Mouse (Mus musculus): ENCODE measurements at regions not wholly inside any gene's neighbourhood (a gene's known extent, or its start where the extent isn't known, plus 50 kb on each side); places are given as distances from the start of the nearest gene placed in this dataset.

GRCm38 (mm10) chr11:93757825-93758224, 127.7 kb downstream of the Utp18 start:
- TF ChIP-seq CHD2 (IDR thresholded peaks at IDR 0.05; ENCODE audit: low read depth, low read length) = no peak
- no peak for TF ChIP-seq HCFC1 (IDR thresholded peaks at IDR 0.05; ENCODE audit: borderline replicate concordance, insufficient read depth, low read length)
- TF ChIP-seq ZC3H11A (IDR thresholded peaks at IDR 0.05; ENCODE audit: borderline replicate concordance, low read depth, low read length) = no peak
- no peak for TF ChIP-seq ZNF384 (IDR thresholded peaks at IDR 0.05; ENCODE audit: low read depth, low read length)
- TF ChIP-seq MAFK (IDR thresholded peaks at IDR 0.05; ENCODE audit: insufficient read depth, low read depth, low read length) = no peak

All from ES-E14 (cell line).